Mouse (Mus musculus) midbrain, embryonic 14.5 days (tissue): Measurements from ENCODE around the gene Trim8. TPM values are rescaled to one million over a fixed set of nuclear protein-coding genes. Genes with fewer than 3 reads are reported as not detected.

Experiments
- ATAC-seq: fragments of 200-750 bp; cut with Nextera tagmentation; 2 replicates; pipeline ENCODE4 v1.8.0; 2017; ENCODE audit warnings: moderate number of reproducible peaks, moderate library complexity; ENCODE audit not compliant: low FRiP score, low TSS enrichment
- DNase-seq: peaks from one replicate; pipeline ENCODE4 v3.0.0-alpha.2; 2015
- H3K27ac ChIP-seq: fragments of 300-500 bp; sonication (generic); replicated peaks from 2 replicates; pipeline ENCODE4 v1.5.1; 2014; ENCODE audit warnings: mild to moderate bottlenecking, low read depth, low read length, moderate library complexity
- H3K27me3 ChIP-seq: fragments of 300-500 bp; sonication (generic); 2 replicates; pipeline ENCODE4 v1.6.1; 2014; ENCODE audit warnings: low read length, control low read depth, mixed read lengths; ENCODE audit not compliant: control insufficient read depth, insufficient read depth
- H3K36me3 ChIP-seq: fragments of 300-500 bp; sonication (generic); 2 replicates; pipeline ENCODE4 v1.6.1; 2014; ENCODE audit warnings: low read length, control low read depth; ENCODE audit not compliant: control insufficient read depth, insufficient read depth
- H3K4me1 ChIP-seq: fragments of 300-500 bp; sonication (generic); 2 replicates; pipeline ENCODE4 v1.6.1; 2014; ENCODE audit warnings: mild to moderate bottlenecking, antibody characterized with exemption, low read length, control low read depth; ENCODE audit not compliant: control insufficient read depth, insufficient read depth
- H3K4me2 ChIP-seq: fragments of 300-500 bp; sonication (generic); 2 replicates; pipeline ENCODE4 v1.6.1; 2014; ENCODE audit warnings: mild to moderate bottlenecking, low read length, moderate library complexity
- H3K4me3 ChIP-seq: fragments of 300-500 bp; sonication (generic); replicated peaks from 2 replicates; pipeline ENCODE4 v1.5.1; 2014; ENCODE audit warnings: low read depth, low read length
- H3K9ac ChIP-seq: fragments of 300-500 bp; sonication (generic); replicated peaks from 2 replicates; pipeline ENCODE4 v1.6.1; 2014; ENCODE audit warnings: mild to moderate bottlenecking, low read length, moderate library complexity
- H3K9me3 ChIP-seq: fragments of 300-500 bp; sonication (generic); 2 replicates; pipeline ENCODE4 v1.6.1; 2016; ENCODE audit warnings: low read length, control low read depth, mixed read lengths; ENCODE audit not compliant: control insufficient read depth
- WGBS: fragments of 180-500 bp; shearing (Covaris S2); extraction: QIAGEN DNeasy Blood & Tissue Kit; methylation state at CpG from one replicate; pipeline ENCODE4 v1.1.7; 2014; 5-methylcytosine and 5-hydroxymethylcytosine counted together
- polyA plus RNA-seq: library from polyadenylated mRNA; unstranded; fragments of >200 nt; fragmentation: Nextera tagmentation; extraction: Ambion mirVana; gene quantifications from 2 replicates; pipeline ENCODE4 v1.2.1, GENCODE M21; 2014

Gene Trim8
- polyA plus RNA-seq, 1 experiment from 2014 or later: 38.5 TPM

DNA sequence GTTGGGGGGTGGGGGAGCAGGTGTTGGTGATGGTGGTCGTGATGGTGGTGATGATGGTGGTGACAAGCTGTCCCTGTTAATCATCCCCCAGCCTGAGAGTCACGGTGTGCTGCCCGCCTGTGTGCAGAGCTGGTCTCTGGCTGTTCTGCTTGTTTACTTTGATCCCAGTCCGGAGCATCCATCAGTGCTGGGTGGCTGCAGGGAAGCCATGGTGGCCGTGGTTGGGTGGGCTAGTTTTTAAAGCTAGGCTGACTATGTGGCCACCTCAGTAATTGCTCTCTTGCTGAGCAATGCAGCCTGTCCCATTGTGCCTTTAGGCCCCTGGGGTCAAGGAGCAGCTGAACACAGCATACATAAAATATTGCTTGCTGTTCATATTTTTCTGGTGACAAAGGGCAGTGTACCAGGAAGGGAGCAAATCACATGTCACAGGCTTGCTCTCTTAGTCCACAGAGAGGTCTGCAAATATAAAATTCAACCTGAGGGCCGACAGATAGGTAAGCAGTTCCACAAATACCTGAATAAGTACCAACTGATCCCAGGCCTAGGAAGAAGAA lies 33.1 kb downstream of the Trim8 start:
- H3K4me1 ChIP-seq: peaks cover 43% of the 10 kb centered on the region

GRCm38 (mm10) chr19:46537357-46537756 lies 35.9 kb downstream of the Trim8 start:
- Histone ChIP-seq H3K27ac (no peak overlapping the region), H3K9ac (no peak overlapping the region), H3K4me2 (no peak overlapping the region), H3K4me3 (no peak overlapping the region), H3K36me3 (peaks cover 29% of the 10 kb centered on the region), H3K4me1 (peaks cover 16% of the 10 kb centered on the region), H3K27me3 (no peaks in the 10 kb centered on the region), H3K9me3 (no peaks in the 10 kb centered on the region)
- no peak for ATAC-seq
- 88% methylated on average over 9 of the region's 9 CpGs for WGBS
- no peak for DNase-seq

More for the DNA sequence above, 33.1 kb downstream of the Trim8 start:
- ATAC-seq: no peak
- Histone ChIP-seq H3K4me3 (no peak overlapping the region), H3K36me3 (peaks cover 6% of the 10 kb centered on the region), H3K9ac (no peak overlapping the region; the same call in 1 of the 2 replicates), H3K27ac (no peak overlapping the region), H3K27me3 (no peaks in the 10 kb centered on the region), H3K4me2 (no peak overlapping the region), H3K9me3 (no peaks in the 10 kb centered on the region)
- 31% methylated on average over 6 of the region's 6 CpGs for WGBS
- DNase-seq: no peak

DNA sequence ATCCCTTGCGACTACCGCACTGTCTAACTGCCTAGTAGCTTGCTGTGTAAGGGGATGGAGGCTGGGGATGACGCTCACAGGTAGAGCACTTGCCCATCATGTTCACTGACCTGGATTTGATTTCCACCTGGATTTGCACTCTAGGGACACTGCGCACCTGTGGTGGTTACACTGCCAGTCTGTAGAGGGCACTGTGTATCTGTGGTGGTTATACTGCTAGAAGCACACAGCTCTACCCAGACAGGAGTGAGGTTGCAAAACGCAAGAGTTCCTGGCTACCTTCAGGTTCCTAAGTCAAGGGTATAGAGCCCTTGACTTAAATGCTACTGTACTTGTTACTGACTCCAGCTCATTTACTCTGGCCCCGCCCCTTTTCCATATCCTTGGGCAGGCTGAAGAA lies 36.7 kb downstream of the Trim8 start:
- Histone ChIP-seq H3K9ac (no peak overlapping the region), H3K27ac (no peak overlapping the region), H3K4me1 (peaks cover 7% of the 10 kb centered on the region; the same call in 1 of the 2 replicates), H3K36me3 (peaks cover 37% of the 10 kb centered on the region), H3K4me2 (no peak overlapping the region), H3K9me3 (no peaks in the 10 kb centered on the region), H3K27me3 (no peaks in the 10 kb centered on the region), H3K4me3 (no peak overlapping the region)
- ATAC-seq (no peak), DNase-seq (no peak)
- WGBS: 90% methylated on average over 6 of the region's 6 CpGs

DNA sequence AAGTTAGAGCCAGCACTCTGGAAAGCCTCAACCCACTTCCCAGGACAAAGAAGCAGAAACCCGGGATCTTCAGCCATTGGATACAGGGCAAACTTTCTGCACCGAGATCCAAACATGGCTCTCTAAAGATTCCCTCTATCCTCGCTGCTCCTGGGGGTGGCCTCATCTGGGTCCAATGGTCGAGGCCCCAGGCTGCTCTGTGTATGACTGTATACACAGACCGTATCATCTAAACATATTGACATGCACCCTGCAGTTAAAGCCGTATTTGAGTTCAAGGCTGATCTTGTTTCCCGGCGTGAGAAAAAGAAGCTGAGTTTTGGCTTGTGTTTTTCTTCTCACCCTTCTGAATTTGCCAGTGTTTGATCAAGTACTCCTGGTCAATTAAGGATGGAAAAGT lies 41.2 kb downstream of the Trim8 start:
- no peak for DNase-seq
- no peaks in the 10 kb centered on the region for H3K27me3 ChIP-seq
- no peaks in the 10 kb centered on the region for H3K4me1 ChIP-seq
- no peak overlapping the region for H3K4me2 ChIP-seq
- ATAC-seq: no peak
- no peak overlapping the region for H3K27ac ChIP-seq
- H3K36me3 ChIP-seq: peaks cover 49% of the 10 kb centered on the region
- H3K9ac ChIP-seq: no peak overlapping the region
- WGBS: 87% methylated on average over 8 of the region's 8 CpGs
- no peaks in the 10 kb centered on the region for H3K9me3 ChIP-seq
- no peak overlapping the region for H3K4me3 ChIP-seq

- H3K27ac ChIP-seq: 0 out of 2 replicates have a peak overlapping the region, but pooled peaks have one; percentile 26
- H3K9ac ChIP-seq: no peak overlapping the region
- H3K4me2 ChIP-seq: no peak overlapping the region
- H3K4me1 ChIP-seq: no peaks in the 10 kb centered on the region
- ATAC-seq (no peak), DNase-seq (no peak)
- H3K4me3 ChIP-seq: no peak overlapping the region
- 82% methylated on average over 6 of the region's 6 CpGs for WGBS
- peaks cover 53% of the 10 kb centered on the region for H3K36me3 ChIP-seq
- no peaks in the 10 kb centered on the region for H3K9me3 ChIP-seq
- H3K27me3 ChIP-seq: no peaks in the 10 kb centered on the region
Measured at GRCm38 (mm10) chr19:46547565-46547964, 46.1 kb downstream of the Trim8 start.

GRCm38 (mm10) chr19:46548110-46548509 lies 46.6 kb downstream of the Trim8 start:
- H3K4me1 ChIP-seq: no peaks in the 10 kb centered on the region
- no peaks in the 10 kb centered on the region for H3K9me3 ChIP-seq
- no peaks in the 10 kb centered on the region for H3K27me3 ChIP-seq
- DNase-seq (no peak), ATAC-seq (no peak)
- no peak overlapping the region for H3K9ac ChIP-seq
- peaks cover 48% of the 10 kb centered on the region for H3K36me3 ChIP-seq
- 60% methylated on average over 10 of the region's 10 CpGs for WGBS
- H3K27ac ChIP-seq: peak overlapping the region; percentile 64
- H3K4me3 ChIP-seq: no peak overlapping the region
- no peak overlapping the region for H3K4me2 ChIP-seq

GRCm38 (mm10) chr19:46550385-46550784 lies 48.9 kb downstream of the Trim8 start:
- H3K27me3 ChIP-seq: no peaks in the 10 kb centered on the region
- WGBS: 91% methylated on average over 4 of the region's 4 CpGs
- H3K4me1 ChIP-seq: peaks cover 5% of the 10 kb centered on the region; the same call in 1 of the 2 replicates
- ATAC-seq (no peak), DNase-seq (no peak)
- H3K9ac ChIP-seq: no peak overlapping the region
- peaks cover 55% of the 10 kb centered on the region for H3K36me3 ChIP-seq
- H3K9me3 ChIP-seq: no peaks in the 10 kb centered on the region
- H3K4me2 ChIP-seq: no peak overlapping the region
- no peak overlapping the region for H3K4me3 ChIP-seq
- no peak overlapping the region for H3K27ac ChIP-seq

DNA sequence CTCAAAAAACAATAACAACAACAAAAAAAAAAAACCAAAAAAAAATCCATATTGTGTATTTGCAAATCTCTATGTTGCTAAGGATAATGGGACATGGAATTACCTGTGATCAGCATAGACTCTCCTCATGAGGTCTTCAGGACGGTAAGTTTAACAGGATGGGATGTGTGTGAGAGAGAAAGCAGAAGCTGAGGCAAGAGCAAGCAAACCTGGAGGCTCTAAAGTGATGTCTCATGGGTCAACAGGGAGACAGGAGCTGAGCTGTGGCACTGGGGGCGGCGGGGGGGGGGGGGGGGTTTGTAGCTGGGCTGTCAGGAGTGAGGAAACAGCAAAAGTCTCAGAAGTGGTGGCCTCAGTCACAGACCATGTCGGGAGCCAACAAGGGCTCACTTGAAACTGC lies 51.0 kb downstream of the Trim8 start:
- H3K27ac ChIP-seq: no peak overlapping the region
- peaks cover 5% of the 10 kb centered on the region; the same call in 1 of the 2 replicates for H3K4me1 ChIP-seq
- DNase-seq: no peak
- no peaks in the 10 kb centered on the region for H3K27me3 ChIP-seq
- no peak for ATAC-seq
- H3K9me3 ChIP-seq: no peaks in the 10 kb centered on the region
- no peak overlapping the region for H3K9ac ChIP-seq
- H3K36me3 ChIP-seq: peaks cover 69% of the 10 kb centered on the region
- no peak overlapping the region for H3K4me3 ChIP-seq
- no peak overlapping the region for H3K4me2 ChIP-seq
- 92% methylated on average over 4 of the region's 4 CpGs for WGBS

GRCm38 (mm10) chr19:46553541-46553955 lies 52.0 kb downstream of the Trim8 start:
- Histone ChIP-seq H3K27me3 (no peaks in the 10 kb centered on the region), H3K4me2 (no peak overlapping the region), H3K4me3 (no peak overlapping the region), H3K36me3 (peaks cover 71% of the 10 kb centered on the region), H3K9ac (no peak overlapping the region; the same call in 1 of the 2 replicates), H3K9me3 (no peaks in the 10 kb centered on the region), H3K4me1 (peaks cover 5% of the 10 kb centered on the region; the same call in 1 of the 2 replicates), H3K27ac (0 out of 2 replicates have a peak overlapping the region, but pooled peaks have one; percentile 5)
- no peak for ATAC-seq
- peak; percentile 88 for DNase-seq
- 55% methylated on average over 11 of the region's 11 CpGs for WGBS
